Mouse (Mus musculus) lung, adult 2 months (tissue): ENCODE measurements at regions not wholly inside any gene's neighbourhood (a gene's known extent, or its start where the extent isn't known, plus 50 kb on each side); places are given as distances from the start of the nearest gene placed in this dataset.

Experiments
- CTCF ChIP-seq: fragments of 200-500 bp; IDR thresholded peaks from 2 replicates; pipeline ENCODE4 v1.5.1; 2011; ENCODE audit warnings: mild to moderate bottlenecking, low read length, control low read depth; ENCODE audit not compliant: insufficient read depth
- POLR2A ChIP-seq: fragments of 200-500 bp; IDR thresholded peaks from 2 replicates; pipeline ENCODE4 v1.6.1; 2011; ENCODE audit warnings: low read depth, mild to moderate bottlenecking, control low read depth, low read length, borderline replicate concordance; ENCODE audit errors: extremely low read depth

DNA sequence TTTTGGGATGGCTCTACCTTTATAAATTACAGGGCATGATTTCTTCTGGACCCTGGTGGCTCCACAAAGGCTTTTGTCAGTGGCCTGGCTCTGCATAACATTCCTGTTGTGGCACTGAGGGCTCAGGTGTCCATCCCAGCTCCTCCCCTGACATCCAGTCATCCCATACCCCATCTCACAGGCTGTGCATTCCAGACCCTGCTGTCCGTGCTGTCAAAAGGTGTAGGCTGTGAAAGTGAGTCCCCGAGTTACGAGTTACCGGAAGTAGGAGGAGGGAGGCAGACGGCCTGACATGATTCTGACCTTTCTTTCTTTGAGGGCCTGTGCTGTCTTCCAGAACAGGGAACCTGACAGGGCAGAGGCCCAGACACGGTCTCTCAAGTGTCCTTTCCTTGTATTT, 397.6 kb downstream of the Irx1 start:
- TF ChIP-seq CTCF = no peak
- no peak for TF ChIP-seq POLR2A
